ENCODE assay signal across 8 mouse cellular contexts in the genomic region with DNA sequence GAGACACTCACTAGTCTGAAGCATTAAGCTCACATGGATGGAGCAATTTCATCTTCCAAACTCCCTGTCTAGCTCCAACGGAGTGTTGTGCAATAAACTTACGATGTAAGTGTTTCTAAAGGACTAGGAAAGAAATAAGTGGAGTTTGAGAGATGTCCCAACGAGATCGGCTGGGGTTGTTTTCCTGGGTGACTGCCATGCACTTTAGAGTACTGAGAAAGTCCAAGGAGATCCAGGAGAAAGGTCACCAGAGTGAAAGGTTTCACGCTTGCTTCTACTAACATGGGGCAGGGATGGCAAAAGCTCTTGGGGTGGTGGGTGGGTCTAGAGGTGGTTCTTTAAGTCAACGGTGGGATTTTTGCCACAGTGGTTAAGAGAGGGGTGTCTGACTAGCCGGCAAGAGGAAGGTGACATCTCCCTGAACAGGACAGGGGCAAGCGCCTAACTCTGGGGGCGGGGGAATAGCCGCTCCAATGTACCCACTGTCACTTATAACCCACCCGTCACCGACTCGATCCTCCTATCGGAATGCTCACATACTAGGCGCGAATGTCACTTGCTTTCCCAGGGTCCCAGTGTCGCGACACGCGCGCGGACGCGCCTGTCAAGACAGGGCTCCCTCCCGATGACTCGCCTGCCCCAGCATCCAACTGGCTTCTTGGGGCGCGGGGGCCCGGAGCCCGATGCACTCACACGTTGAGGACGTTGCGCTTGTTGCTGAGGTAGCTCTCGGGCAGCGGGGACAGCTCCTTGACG. TPM values are rescaled to one million over a fixed set of nuclear protein-coding genes. Genes with fewer than 3 reads are reported as not detected.
DNase-seq lines count a peak whose midpoint lies in the region; ATAC-seq lines count a peak whose summit lies in the region.

No protein-coding gene starts in this region.

- ATAC-seq in heart, embryonic 15.5 days (replicated peaks; ENCODE audit: insufficient number of reproducible peaks, insufficient read depth, low FRiP score, low read depth): peak; percentile 65
- ATAC-seq in midbrain, embryonic 14.5 days (ENCODE audit: low FRiP score, low TSS enrichment): peak; percentile 74

- peaks cover 2% of the 10 kb centered on the region; the same call in 1 of the 2 replicates for H3K4me1 ChIP-seq in brown adipose tissue, adult 24 weeks (ENCODE audit: control insufficient read depth, insufficient read depth, insufficient read length, low read length)
- H3K4me1 ChIP-seq in heart, embryonic 15.5 days (replicated peaks): peaks cover 11% of the 10 kb centered on the region
- peaks cover 12% of the 10 kb centered on the region for H3K4me1 ChIP-seq in limb, embryonic 10.5 days
- peaks cover 7% of the 10 kb centered on the region for H3K4me1 ChIP-seq in midbrain, embryonic 14.5 days (ENCODE audit: control insufficient read depth, insufficient read depth, low read length)

- no peaks in the 10 kb centered on the region for H3K27me3 ChIP-seq in heart, embryonic 15.5 days
- H3K27me3 ChIP-seq in limb, embryonic 10.5 days (ENCODE audit: low read depth, poor library complexity, severe bottlenecking): no peaks in the 10 kb centered on the region
- no peaks in the 10 kb centered on the region for H3K27me3 ChIP-seq in midbrain, embryonic 14.5 days (ENCODE audit: control insufficient read depth, insufficient read depth, low read length)

- H3K9ac ChIP-seq in heart, embryonic 15.5 days: peak overlapping the region; percentile 86
- peak overlapping the region; percentile 85 for H3K9ac ChIP-seq in midbrain, embryonic 14.5 days (replicated peaks; ENCODE audit: low read length)

- peak; percentile 28 for DNase-seq in heart, adult 8-10 months (ENCODE audit: low spot score)
- no peak for DNase-seq in heart, postnatal 25 days (ENCODE audit: low spot score)
- DNase-seq in limb, embryonic 10.5 days (ENCODE audit: low spot score): no peak
- DNase-seq in midbrain, embryonic 14.5 days: no peak
- DNase-seq in left cerebral cortex, postnatal 25 days (ENCODE audit: low spot score in 2 of 2): no peak
- DNase-seq in gastrocnemius, postnatal 10 days: no peak

- peak overlapping the region; percentile 99 for H3K27ac ChIP-seq in brown adipose tissue, adult 24 weeks (replicated peaks; ENCODE audit: low read depth, low read length)
- H3K27ac ChIP-seq in heart, embryonic 15.5 days: peak overlapping the region; percentile 84
- H3K27ac ChIP-seq in limb, embryonic 10.5 days: peak overlapping the region; percentile 88
- peak overlapping the region; percentile 80 for H3K27ac ChIP-seq in midbrain, embryonic 14.5 days (replicated peaks; ENCODE audit: low read depth, low read length)

- peak overlapping the region; percentile 91 for H3K4me3 ChIP-seq in brown adipose tissue, adult 24 weeks (ENCODE audit: insufficient read depth, low read depth, low read length)
- peak overlapping the region; percentile 93 for H3K4me3 ChIP-seq in heart, embryonic 15.5 days
- H3K4me3 ChIP-seq in limb, embryonic 10.5 days: peak overlapping the region; percentile 92
- peak overlapping the region; percentile 78 for H3K4me3 ChIP-seq in midbrain, embryonic 14.5 days (replicated peaks; ENCODE audit: low read depth, low read length)

- intact Hi-C loops in heart, postnatal 25 days (cut with DNase I): loop anchor here (2.0 kb wide), 1 partner anchor 53 kb away; no protein-coding TSS in a partner anchor
- intact Hi-C loops in left cerebral cortex, postnatal 25 days (cut with DNase I): loop anchor here (1.0 kb wide), 1 partner anchor 52 kb away; no protein-coding TSS in a partner anchor

- H3K4me2 ChIP-seq in heart, embryonic 15.5 days: peak overlapping the region; percentile 80
- H3K4me2 ChIP-seq in midbrain, embryonic 14.5 days (ENCODE audit: low read length): peak overlapping the region; percentile 86

- WGBS in heart, embryonic 15.5 days: 4% methylated on average over 36 of the region's 36 CpGs
- 6% methylated on average over 36 of the region's 36 CpGs for WGBS in limb, embryonic 10.5 days
- WGBS in midbrain, embryonic 14.5 days: 6% methylated on average over 36 of the region's 36 CpGs

- H3K36me3 ChIP-seq in heart, embryonic 15.5 days: peaks cover 19% of the 10 kb centered on the region
- peaks cover 23% of the 10 kb centered on the region for H3K36me3 ChIP-seq in limb, embryonic 10.5 days
- H3K36me3 ChIP-seq in midbrain, embryonic 14.5 days (ENCODE audit: control insufficient read depth, insufficient read depth, low read length): peaks cover 26% of the 10 kb centered on the region

- no peaks in the 10 kb centered on the region for H3K9me3 ChIP-seq in heart, embryonic 15.5 days (replicated peaks)
- H3K9me3 ChIP-seq in limb, embryonic 10.5 days (replicated peaks): no peaks in the 10 kb centered on the region
- H3K9me3 ChIP-seq in midbrain, embryonic 14.5 days (ENCODE audit: control insufficient read depth, low read length): no peaks in the 10 kb centered on the region

RNA-seq across cellular contexts. Expression of gene Fitm2, which starts 0.5 kb away (rescaled TPM):
- total RNA-seq in heart, adult 8-10 months (2022): 100 to 1,000 TPM; 197 to 218 (median 209) TPM
- total RNA-seq in heart, postnatal 25 days (2021): 100 to 1,000 TPM; 174 to 182 TPM
- polyA plus RNA-seq in brown adipose tissue, adult 24 weeks (2012; ENCODE audit: insufficient read depth, insufficient read length, missing spikeins): 70.9 and 77.8 TPM in 2 replicates
- 12.5 and 13.9 TPM in 2 replicates for polyA plus RNA-seq in heart, embryonic 15.5 days (2015; fragmentation: Nextera tagmentation; extraction: Ambion mirVana)
- 7.7 and 10.0 TPM in 2 replicates for polyA plus RNA-seq in limb, embryonic 10.5 days (2016; fragmentation: Nextera tagmentation; extraction: Ambion mirVana)
- polyA plus RNA-seq in midbrain, embryonic 14.5 days (2014; fragmentation: Nextera tagmentation; extraction: Ambion mirVana): 13.0 and 13.6 TPM in 2 replicates
- 10 to 100 TPM; 19.3 to 20.3 TPM for total RNA-seq in left cerebral cortex, postnatal 25 days (2021)
- 10 to 100 TPM; 32.0 to 35.5 TPM for total RNA-seq in gastrocnemius, postnatal 10 days (2021)

RNA-seq across cellular contexts. Expression of gene R3hdml, which starts 20.2 kb away (rescaled TPM):
- not detected for total RNA-seq in heart, adult 8-10 months (2022)
- not detected for total RNA-seq in heart, postnatal 25 days (2021)
- not detected in 2 replicates for polyA plus RNA-seq in brown adipose tissue, adult 24 weeks (2012; ENCODE audit: insufficient read depth, insufficient read length, missing spikeins)
- not detected in 2 replicates for polyA plus RNA-seq in heart, embryonic 15.5 days (2015; fragmentation: Nextera tagmentation; extraction: Ambion mirVana)
- not detected in 2 replicates for polyA plus RNA-seq in limb, embryonic 10.5 days (2016; fragmentation: Nextera tagmentation; extraction: Ambion mirVana)
- polyA plus RNA-seq in midbrain, embryonic 14.5 days (2014; fragmentation: Nextera tagmentation; extraction: Ambion mirVana): not detected in 2 replicates
- total RNA-seq in left cerebral cortex, postnatal 25 days (2021): not detected
- not detected for total RNA-seq in gastrocnemius, postnatal 10 days (2021)

RNA-seq across cellular contexts. Expression of gene Gdap1l1, which starts 33.6 kb away (rescaled TPM):
- total RNA-seq in heart, adult 8-10 months (2022): not detected
- not detected for total RNA-seq in heart, postnatal 25 days (2021)
- polyA plus RNA-seq in brown adipose tissue, adult 24 weeks (2012; ENCODE audit: insufficient read depth, insufficient read length, missing spikeins): not detected in 2 replicates
- 0.18 and 1.5 TPM in 2 replicates for polyA plus RNA-seq in heart, embryonic 15.5 days (2015; fragmentation: Nextera tagmentation; extraction: Ambion mirVana)
- 0.30 and 0.45 TPM in 2 replicates for polyA plus RNA-seq in limb, embryonic 10.5 days (2016; fragmentation: Nextera tagmentation; extraction: Ambion mirVana)
- polyA plus RNA-seq in midbrain, embryonic 14.5 days (2014; fragmentation: Nextera tagmentation; extraction: Ambion mirVana): 135 and 150 TPM in 2 replicates
- 10 to 100 TPM; 68.8 to 77.1 TPM for total RNA-seq in left cerebral cortex, postnatal 25 days (2021)
- total RNA-seq in gastrocnemius, postnatal 10 days (2021): under 1 TPM; 0.14 to 0.34 TPM

RNA-seq across cellular contexts. Expression of gene Hnf4a, which starts 34.7 kb away (rescaled TPM):
- total RNA-seq in heart, adult 8-10 months (2022): not detected
- total RNA-seq in heart, postnatal 25 days (2021): not detected
- polyA plus RNA-seq in brown adipose tissue, adult 24 weeks (2012; ENCODE audit: insufficient read depth, insufficient read length, missing spikeins): not detected in 2 replicates
- 0.46 TPM in 1 of 2 replicates, not detected in the other for polyA plus RNA-seq in heart, embryonic 15.5 days (2015; fragmentation: Nextera tagmentation; extraction: Ambion mirVana)
- polyA plus RNA-seq in limb, embryonic 10.5 days (2016; fragmentation: Nextera tagmentation; extraction: Ambion mirVana): 0.06 TPM in 1 of 2 replicates, not detected in the other
- polyA plus RNA-seq in midbrain, embryonic 14.5 days (2014; fragmentation: Nextera tagmentation; extraction: Ambion mirVana): not detected in 2 replicates
- total RNA-seq in left cerebral cortex, postnatal 25 days (2021): not detected
- under 1 TPM in 1 of 2 experiments, not detected in 1; 0.23 TPM for total RNA-seq in gastrocnemius, postnatal 10 days (2021)

RNA-seq across cellular contexts. Expression of gene Oser1, which starts 47.4 kb away (rescaled TPM):
- 10 to 100 TPM; 19.4 to 21.8 (median 20.3) TPM for total RNA-seq in heart, adult 8-10 months (2022)
- 10 to 100 TPM; 21.0 to 21.6 TPM for total RNA-seq in heart, postnatal 25 days (2021)
- 22.5 and 24.0 TPM in 2 replicates for polyA plus RNA-seq in brown adipose tissue, adult 24 weeks (2012; ENCODE audit: insufficient read depth, insufficient read length, missing spikeins)
- 47.5 and 55.9 TPM in 2 replicates for polyA plus RNA-seq in heart, embryonic 15.5 days (2015; fragmentation: Nextera tagmentation; extraction: Ambion mirVana)
- 84.9 and 89.2 TPM in 2 replicates for polyA plus RNA-seq in limb, embryonic 10.5 days (2016; fragmentation: Nextera tagmentation; extraction: Ambion mirVana)
- 78.5 and 84.3 TPM in 2 replicates for polyA plus RNA-seq in midbrain, embryonic 14.5 days (2014; fragmentation: Nextera tagmentation; extraction: Ambion mirVana)
- total RNA-seq in left cerebral cortex, postnatal 25 days (2021): 10 to 100 TPM; 22.9 to 24.6 TPM
- total RNA-seq in gastrocnemius, postnatal 10 days (2021): 10 to 100 TPM; 23.6 to 26.5 TPM

Comparison
In these comparisons a context has a peak if more than half of its experiments do, and no peak if none do; other contexts are left out.
1. RNA of gene Fitm2, which starts 0.5 kb away (total RNA-seq): 197 to 218 TPM in heart, adult 8-10 months and 174 to 182 TPM in heart, postnatal 25 days; 32.0 to 35.5 TPM in gastrocnemius, postnatal 10 days and 19.3 to 20.3 TPM in left cerebral cortex, postnatal 25 days; every median in the first group is over 4 times any median in the second.
2. RNA of gene Gdap1l1, which starts 33.6 kb away (total RNA-seq): 68.8 to 77.1 TPM in left cerebral cortex, postnatal 25 days; 0.14 to 0.34 TPM in gastrocnemius, postnatal 10 days, not detected in heart, postnatal 25 days and not detected in heart, adult 8-10 months; every median in the first group is over 10 times any median in the second.
3. Peak in every context shown above with its lines, with median percentiles within 50 percentile points of each other: H3K27ac ChIP-seq and H3K4me3 ChIP-seq.